Mouse (Mus musculus) ZHBTc4 (cell line): ENCODE measurements around the gene Cd82.
A peak's percentile ranks its signal among the peaks of the same experiment; 100 is the strongest.

Experiments used
- DNase-seq: peaks from one replicate; pipeline ENCODE4 v3.0.0-alpha.2; 2011; ENCODE audit warnings: low read depth, low spot score

Gene Cd82

GRCm38 (mm10) chr2:93445237-93445651, 17.7 kb downstream of the Cd82 start:
- DNase-seq: no peak

DNA sequence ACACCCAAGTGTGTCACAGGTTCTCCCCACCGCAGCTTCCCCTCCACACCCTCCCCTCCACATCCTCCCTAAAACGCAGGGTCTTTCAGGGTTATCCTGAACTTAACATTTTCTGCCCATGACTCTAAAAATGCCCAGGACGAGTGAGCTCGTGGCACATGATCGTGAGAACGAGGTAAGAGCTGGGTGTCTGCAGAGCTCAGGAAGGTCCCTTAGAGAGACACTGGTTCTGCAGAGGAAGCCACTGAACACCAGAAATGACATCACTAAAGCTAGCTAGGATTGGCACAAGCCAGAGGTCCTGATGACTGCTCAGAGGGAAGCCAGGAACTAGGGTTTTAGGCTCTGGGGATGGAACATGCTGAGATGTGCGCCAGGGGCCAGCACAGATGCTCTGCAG, 18.7 kb downstream of the Cd82 start:
- DNase-seq: no peak

DNA sequence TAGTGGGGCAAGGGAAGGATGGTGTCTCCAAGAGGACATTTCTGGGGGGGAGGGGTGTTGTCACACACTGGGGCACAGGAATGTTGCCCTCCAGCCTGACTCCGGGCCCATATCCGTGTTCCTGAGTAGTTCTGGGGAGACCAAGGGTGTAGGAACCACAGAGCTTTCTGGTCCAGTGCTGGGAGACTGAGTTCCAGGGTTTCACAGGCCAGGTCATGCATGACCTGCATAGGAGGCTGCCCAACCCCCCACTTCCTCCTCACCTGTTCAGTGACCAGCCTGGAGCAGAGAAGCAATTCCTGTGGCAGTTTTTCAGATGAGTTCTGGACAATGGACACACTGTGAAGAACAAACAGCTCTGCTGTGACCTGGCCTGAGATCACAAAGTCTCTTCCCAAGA, 19.8 kb downstream of the Cd82 start:
- no peak for DNase-seq

DNA sequence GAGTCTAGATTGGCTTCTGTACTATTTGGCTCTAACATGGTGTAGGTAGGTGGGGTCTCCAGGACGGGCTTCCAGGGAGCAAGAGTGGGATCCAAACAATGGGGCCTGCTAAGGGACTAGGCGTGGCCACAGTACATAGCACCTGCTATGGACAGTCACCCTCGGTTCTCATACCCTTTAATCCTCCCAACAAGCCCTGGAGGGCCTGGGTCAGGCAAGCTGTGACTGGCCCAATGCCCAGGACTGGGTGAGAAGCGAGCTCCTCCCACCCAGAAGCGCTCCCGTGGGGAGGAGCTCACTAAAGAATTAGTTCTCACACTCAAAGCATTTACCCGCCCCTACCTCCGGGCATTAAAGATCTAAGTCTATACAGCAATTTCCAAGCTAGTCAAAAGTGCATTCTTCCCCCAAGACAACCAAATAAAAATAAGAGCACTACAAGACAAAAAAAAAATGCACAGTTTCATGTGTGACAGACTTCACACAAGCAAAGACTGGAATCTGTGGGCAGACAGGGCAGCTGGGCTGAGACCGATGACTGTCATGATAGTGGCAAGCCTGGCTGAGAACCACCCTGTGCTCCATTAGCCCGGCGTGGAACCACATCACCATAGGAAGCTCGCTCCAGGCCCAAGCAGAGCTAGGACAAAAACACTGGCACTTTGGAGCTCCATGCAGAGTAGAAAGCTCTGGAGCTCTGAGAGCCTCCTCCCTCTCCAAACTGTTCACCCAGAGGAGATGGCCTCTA, 23.0 kb downstream of the Cd82 start:
- DNase-seq: no peak

GRCm38 (mm10) chr2:93439352-93439771, 23.6 kb downstream of the Cd82 start:
- no peak for DNase-seq

GRCm38 (mm10) chr2:93438335-93438734, 24.6 kb downstream of the Cd82 start:
- DNase-seq: no peak

DNA sequence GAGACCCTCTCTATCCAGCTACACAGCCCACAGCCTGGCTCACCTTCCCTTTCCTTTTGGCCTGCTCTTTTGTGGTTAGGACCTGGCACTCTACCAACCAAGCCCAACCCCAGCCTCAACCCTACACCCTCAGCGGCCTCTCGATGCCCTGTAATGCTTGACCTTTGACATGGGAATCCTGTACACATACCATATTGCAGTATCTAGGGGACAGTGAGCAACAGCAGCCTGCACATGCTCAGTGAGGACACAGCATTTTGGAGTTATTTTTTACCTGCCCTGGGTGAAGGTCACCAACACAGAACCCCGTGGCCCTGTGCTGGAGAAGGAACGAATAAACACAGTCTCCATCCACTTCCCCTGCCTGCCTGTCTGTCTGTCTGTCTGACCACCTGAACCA, 27.4 kb downstream of the Cd82 start:
- DNase-seq: no peak

DNA sequence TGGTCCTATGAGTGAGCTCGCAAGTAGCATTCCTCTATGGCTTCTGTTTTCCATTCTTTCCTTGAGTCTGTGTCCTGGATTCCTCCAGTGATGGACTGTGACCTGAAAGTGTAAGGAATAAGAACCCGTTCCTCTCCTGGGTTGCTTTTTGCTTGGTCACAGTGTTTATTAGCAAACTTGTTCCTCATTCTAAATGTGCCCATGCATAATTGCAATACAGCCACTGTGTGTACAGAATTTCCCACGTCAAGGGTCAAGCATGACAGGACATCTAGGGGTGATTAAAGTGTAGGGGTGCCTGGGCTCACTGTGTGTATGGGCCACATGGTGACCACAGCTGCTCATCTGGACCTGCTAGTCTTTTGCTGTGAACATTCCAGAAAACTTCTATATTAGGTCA, 28.0 kb downstream of the Cd82 start:
- DNase-seq: no peak

- DNase-seq: no peak
Observed at GRCm38 (mm10) chr2:93433543-93433942, 29.4 kb downstream of the Cd82 start.

DNA sequence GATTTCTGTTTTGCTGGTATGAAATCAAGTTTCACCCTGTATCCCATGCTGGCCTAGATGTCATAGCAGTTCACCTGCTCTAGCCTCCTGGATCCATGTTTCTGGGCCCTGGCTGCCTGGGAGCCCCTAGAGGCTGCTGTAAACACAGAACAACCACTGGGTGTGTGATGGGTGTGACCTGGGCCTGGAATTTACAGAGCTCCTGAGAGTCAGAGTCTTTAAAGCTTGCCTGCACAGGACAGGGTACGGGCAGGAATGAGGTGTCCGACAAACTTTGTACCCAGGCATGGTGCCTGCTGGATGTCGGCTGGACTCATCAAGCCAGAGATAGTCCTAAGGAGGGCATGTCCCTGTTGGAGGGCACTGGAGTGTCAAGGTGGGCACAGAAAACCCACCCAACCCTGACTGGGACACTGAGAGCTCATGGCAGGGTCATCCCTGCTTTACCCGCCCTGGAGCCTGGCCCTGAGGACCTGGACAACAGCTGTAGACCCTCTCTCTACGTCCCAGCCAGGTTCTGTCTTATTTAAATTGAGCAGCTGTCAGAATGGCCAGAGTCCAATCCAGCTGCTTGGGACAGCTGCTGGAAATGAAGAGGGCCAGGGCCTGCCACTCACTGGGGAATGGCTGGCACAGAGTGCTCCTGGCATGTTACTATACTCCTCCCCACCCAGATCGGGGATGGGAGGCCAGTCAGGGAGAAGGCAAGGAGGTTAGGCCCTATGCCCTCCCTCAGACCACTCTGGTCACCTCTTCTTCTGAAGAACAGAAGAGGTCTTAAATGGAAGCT, 30.1 kb downstream of the Cd82 start:
- no peak for DNase-seq

DNA sequence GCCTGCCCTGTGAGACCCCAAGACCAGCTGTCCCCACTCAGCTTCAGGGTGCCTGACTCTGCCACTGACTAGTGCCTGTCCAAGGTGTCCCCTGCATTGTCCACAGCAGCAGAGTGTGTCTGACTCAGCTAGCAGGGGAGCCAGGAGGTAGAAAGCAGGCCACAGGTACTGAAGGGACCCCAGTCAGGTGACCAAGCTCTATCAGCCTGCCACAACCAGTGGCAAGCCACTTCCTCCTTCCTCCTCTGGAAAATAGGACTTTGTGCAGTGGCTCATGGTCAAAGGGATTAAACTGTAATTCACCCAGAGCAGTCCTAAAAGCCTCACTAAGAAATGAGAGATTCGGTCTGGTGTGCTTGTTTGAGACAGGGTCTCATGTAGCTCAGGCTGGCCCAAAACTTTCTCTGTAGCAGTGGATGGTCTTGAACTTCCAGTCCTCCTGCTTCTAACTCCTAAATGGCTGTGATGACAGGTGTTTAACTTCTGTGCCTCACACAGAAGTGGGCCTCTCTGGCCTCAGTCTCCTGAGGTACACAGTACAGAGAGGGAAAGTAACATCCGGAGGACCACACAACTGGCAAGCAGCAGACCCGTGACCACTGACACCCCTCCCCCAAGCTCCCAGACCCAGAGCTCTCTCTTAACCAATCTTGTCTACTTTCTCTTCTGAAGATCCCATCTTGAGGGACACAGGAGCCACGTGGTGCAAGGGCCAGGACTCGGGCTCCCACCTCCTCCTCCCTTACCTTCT, 31.2 kb downstream of the Cd82 start:
- no peak for DNase-seq

DNA sequence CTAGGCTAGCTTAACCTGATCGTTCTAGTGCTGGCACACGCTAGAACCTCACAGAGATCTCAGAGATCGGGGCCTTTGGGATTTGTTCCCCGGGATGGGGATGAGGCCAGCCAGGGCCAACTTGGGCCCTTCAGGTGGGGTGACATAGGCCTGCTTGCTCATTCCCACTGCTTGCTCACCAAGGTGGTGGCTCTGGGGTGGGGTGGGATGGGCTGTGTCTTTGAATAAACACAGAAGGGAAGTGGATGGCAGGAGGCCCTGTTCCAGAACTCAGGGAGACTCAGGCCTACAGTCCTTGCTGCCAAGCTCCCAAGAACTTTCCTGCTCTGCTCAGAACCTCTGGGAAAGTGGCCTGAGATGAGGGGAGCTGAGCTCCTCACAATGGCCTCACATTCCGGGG, 31.9 kb downstream of the Cd82 start:
- DNase-seq: no peak

- DNase-seq: no peak
Observed at GRCm38 (mm10) chr2:93428004-93428531, 34.9 kb downstream of the Cd82 start.

DNA sequence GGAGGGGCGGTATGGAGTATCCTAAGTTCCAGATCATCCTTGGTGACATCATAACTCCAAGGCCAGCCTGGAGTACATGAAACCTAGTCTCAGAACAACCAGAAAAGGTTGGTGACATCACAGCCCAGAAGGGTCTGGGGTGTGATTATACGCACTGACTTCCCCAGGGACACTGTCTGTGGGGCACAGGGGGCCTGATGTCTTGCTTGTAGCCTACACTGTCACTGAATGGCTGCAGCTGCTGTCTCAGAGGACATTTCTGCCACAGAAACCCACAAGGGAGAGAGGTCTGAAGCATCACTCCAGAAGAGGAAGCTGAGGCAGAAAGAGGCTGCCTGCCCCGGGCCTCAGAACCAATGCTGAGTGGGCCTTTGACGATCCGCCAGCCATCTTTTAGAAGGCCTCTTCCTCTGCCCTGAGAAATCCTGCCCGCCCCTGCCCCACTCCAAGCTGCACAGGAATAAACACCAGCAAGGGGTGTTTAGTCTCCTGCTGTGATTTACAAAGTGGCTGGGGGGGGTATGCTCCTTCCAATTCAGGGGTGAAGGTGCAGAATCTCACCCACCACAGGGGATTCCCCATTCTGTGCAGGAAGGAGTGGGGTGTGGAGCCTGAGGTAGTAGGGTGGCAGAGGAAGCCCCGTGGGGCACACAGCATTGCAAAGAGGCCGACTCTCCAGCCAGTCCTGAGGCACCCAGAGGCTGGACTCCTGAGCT, 35.8 kb downstream of the Cd82 start:
- DNase-seq: no peak

DNA sequence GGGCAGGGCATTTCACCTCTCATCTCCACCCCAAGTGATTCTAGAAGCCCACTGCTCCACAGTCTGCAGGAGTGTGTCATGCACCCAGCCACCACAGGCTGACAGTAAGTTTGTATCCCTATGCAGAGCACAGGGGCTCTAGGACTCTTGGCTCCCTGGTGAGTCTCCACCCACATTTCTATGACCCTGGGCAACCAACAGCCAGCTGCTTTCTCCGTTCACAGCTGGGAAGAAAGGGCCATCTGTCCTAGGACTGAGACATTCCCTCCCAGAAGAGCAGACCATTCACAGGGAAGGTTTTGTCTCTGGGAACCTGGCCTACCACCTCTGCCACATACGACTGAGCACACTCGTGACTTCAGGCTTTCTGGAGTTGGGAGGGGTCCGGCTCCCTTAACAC, 37.1 kb downstream of the Cd82 start:
- no peak for DNase-seq

DNA sequence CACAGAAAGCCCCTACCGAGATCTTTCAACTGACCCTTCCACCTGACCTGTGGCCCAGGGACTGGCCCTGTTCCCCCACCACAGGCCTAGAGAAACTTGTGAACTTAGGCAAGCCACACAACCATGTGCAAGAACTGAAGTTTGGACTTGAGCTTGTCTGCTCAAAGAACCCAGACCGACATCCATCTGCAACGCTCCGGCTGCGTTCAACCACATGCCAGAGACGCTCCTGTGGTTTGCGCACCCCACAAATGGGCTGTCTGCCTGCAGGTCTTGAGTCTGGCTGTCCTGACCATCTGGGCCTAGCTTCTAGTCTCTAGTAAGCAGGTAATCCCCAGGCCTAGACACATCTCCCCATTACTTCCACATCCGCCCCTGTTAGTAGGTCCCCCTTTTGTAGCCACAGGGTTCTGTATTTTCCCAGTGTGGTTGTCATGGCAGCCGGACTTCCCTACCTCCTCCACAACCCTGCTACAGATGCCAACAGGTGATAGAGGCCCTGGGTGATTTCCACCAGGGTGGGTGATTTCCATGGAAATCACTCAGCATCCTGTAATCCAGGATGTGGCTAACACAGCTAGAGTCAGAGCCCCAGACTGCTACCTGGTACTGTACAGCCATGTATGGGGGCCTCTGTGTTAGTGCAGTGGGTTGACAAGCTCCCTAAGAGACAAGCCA, 38.5 kb downstream of the Cd82 start:
- no peak for DNase-seq

- DNase-seq: peak; percentile 81
Observed at GRCm38 (mm10) chr2:93421320-93421719, 41.6 kb downstream of the Cd82 start.

DNA sequence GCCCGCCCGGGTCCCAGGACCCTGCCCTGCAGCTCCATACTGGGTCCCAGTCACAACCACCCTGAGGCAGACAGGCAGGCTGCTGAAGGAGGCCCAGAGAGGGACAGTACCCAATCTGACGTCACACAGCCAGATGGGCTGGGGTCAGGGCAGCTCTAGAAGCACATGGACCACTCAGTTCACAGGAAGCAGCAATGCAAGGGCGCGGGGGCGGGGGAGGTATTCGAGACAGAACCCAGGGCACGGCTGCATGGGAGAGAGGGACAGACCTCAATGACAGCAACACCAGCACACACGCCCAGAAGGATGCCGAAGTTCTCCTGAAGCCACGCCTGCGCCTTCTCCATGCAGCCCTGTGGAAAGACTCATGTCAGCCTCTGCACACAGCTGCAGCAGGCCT, 43.0 kb downstream of the Cd82 start:
- DNase-seq: no peak

- peak; percentile 85 for DNase-seq
Observed at GRCm38 (mm10) chr2:93418396-93418795, 44.5 kb downstream of the Cd82 start.

DNA sequence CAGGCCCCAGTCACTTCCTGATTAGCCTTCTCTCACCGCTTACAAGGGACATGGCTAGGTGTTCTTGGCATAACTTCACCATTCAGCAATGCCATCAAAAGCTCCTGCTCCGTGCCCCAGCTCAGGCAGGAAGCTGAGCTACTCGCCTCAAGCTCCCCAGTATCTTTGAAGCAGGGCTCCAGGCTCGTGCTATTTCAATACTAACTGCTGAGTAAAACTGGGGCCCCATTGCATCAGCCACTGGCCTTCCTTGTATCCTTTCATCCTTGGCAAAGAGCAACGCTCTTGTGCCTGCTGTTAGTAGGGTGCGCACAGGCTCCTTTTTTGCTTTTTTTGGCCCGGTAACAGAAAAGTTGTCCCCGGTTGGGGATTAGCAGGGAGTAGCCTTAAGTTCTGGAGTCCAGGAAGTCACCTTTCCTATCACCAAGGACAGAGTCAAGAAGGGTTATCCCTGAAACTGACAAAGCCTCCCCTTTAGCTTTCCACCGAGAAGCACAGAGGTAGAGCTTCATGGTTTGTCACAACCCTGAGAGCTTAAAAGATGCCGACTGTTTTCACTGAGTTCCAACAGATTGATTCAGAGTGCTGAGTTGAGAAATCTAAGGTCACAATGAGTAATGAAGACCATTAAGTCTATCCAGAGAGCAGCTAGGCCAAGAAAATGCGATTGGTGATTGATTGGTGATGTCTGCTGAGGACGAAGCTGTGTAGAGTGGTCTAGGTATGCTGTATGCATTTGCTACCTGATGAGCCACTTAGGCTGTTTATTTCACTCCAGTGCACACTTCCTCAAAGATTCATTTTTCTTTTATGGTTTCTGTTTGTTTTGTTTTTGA, 45.8 kb downstream of the Cd82 start:
- no peak for DNase-seq
